Mouse (Mus musculus) liver, postnatal 0 days (tissue): Measurements from ENCODE around the gene Kcng4.

Experiments used
- CTCF ChIP-seq: sonication (generic); IDR thresholded peaks from 2 replicates; pipeline ENCODE4 v1.5.1; 2016; ENCODE audit warnings: antibody characterized with exemption, low read depth
- EP300 ChIP-seq: IDR thresholded peaks from 2 replicates; pipeline ENCODE4 v1.6.1; 2016; ENCODE audit warnings: antibody characterized with exemption, low read depth, mild to moderate bottlenecking

GRCm38 (mm10) chr8:119679184-119679583, 43.7 kb upstream of the Kcng4 start:
- TF ChIP-seq CTCF (no peak), EP300 (no peak)
